Mouse (Mus musculus) heart, postnatal 14 days (tissue): ENCODE data around the gene Ggnbp2. TPM values are rescaled to one million over a fixed set of nuclear protein-coding genes. Genes with fewer than 3 reads are reported as not detected.

ENCODE experiments used
- DNase-seq, 2 experiments: peaks; one replicate each; pipeline ENCODE4 v3.0.0; 2021 to 2022
- intact Hi-C: fragments of 180-260 bp; cut with DNase I; formaldehyde crosslinking; loops from one replicate; pipeline ENCODE4 v1.15.1; 2025
- total RNA-seq, 2 experiments: library from RNA; stranded (reverse); gene quantifications; 2 replicates each; pipeline ENCODE4 v1.2.3; 2021

Ggnbp2 gene
- total RNA-seq, 2 experiments from 2014 or later = 49.6 to 55.7 TPM

DNA sequence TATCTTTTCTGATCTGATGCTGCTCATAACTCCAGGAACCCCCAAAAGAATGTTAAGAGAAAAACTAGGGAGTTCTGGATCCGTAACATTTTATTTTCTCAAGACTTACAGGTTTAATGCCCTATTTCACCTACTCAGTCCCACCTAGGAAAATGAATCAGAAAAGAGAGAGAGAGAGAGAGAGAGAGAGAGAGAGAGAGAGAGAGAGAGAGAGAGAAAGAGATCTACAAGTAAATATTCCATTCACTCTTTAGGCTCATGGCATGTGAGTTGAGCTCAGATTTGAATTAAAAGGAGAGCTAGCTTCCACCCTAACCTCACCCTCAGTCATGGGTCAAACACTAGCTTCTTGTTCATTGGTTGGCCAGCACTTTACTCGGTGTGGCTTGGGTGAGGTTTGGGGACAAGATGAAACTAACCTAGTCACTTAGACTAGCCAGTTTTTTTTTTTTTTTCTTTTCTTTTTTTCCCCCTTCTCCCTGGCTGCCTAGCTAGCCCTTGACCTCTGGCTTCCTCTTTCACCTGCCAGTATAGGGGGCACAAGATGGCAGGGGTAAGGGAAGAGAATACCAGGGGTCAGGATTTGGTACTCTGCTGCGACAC is 42.6 kb downstream of the Ggnbp2 start:
- DNase-seq = no peak
- intact Hi-C loops = no loop called here

DNA sequence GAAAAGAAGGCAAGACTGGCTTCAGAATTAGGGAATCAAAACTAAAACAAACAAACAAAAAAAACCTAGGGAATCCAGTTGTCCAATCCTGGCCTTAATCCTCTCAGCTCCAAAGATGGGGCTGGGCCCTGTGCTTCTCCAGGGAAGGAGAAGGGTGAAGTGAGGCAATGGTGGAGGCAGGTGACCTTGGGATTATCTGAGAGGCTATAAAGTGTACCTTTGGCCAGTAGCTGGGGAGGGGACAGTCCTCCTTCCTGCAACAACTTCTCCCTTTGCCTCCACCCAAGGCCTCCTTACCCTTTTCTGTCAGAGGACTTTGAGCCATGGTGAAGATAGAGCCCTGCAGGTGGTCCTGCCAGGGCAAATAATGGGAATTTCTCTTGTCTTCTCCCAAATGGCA is 43.1 kb downstream of the Ggnbp2 start:
- intact Hi-C loops = no loop called here
- DNase-seq = no peak

DNA sequence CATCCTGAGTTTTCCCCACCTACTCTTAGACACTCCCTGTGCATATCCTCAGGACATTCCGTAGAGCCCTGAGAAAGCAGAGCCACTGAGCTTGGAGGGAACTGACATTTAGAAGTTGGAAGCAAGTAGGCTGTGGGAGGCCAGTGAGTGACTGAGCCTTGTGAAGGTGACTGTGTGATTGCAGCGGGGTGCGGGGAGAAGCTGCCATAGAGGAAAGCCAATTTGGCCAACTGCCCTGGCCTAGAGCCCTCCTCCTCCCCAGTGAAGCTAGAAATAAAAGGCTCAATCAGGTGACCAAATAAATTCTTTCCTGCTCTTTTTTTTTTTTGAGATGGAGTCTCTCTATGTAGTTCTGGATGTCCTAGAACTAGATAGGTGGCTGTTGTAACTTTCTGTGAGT is 44.4 kb downstream of the Ggnbp2 start:
- peak; percentile 78 to 85 for DNase-seq
- intact Hi-C loops = no loop called here

DNA sequence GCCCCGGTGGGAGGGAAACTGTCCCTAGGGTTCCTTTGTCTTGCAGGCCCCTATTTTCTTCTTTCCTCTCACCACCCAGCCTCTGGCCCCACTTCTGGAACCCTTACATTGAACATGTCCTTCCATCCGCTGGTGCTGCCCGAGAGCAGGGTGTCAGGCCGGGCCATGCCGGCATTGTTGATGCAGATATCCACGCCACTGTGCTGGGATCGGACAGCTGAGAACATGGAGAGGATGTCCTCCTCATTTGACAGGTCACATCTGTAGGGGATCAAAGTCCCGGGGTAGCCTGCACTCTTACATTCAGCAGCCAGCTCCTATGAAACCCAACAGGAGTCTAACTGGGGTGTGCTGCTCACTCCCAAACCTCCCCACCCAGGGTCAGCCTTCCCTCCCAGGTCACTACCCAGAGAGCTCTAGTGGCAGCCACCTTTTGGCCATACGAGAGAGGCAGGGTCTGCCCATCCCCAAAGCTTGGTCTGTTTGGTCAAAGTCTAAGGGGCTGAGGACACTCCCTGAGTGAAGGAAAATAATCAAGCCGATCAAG is 45.3 kb downstream of the Ggnbp2 start:
- DNase-seq = no peak
- intact Hi-C loops = no loop called here

DNA sequence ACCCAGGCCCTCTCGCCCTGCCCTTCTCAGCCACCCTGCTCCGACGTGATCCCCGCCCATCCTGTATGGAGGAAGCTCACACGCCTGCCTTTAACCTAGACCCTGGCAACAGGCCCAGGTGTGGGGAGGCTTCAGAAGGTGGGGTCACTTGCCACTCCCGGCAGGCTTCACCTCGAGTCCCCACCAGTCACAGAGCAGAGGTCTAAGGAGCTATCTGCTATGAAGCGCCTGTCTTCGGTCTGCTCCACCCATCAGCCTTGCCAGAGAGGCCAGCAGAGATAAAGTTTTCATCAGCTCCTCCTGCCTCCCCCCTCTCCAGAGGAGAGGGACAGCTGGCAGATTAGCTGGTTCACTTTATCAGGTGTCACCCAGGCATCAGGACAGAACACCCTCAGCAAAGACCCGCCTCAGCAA is 47.1 kb downstream of the Ggnbp2 start:
- intact Hi-C loops = loop anchor here (5.0 kb wide), 1 partner anchor 311 kb away; the partner anchor contains the start of gene Aatf
- peak; percentile 58 for DNase-seq

DNA sequence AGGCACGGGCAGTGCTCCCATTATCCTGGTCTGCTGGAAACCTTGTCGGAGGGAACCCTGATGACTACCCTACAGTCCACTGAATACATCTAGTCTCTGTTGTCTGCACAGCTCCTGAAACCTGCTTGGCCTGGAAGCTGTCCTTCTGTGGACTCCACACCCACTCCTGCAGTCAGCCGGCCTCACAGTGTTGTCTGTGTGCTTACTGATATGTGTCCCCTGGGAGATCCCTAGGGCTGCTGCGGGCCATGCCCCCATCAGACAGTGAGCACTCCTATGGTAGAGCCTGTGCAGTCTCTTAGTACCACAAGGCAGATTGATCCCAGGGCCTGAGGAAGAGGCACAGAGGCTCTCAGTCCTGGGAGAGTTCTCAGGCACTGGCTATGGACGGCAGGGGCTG is 48.1 kb downstream of the Ggnbp2 start:
- intact Hi-C loops = loop anchor here (5.0 kb wide), 1 partner anchor 310 kb away; the partner anchor contains the start of gene Aatf
- DNase-seq = no peak

DNA sequence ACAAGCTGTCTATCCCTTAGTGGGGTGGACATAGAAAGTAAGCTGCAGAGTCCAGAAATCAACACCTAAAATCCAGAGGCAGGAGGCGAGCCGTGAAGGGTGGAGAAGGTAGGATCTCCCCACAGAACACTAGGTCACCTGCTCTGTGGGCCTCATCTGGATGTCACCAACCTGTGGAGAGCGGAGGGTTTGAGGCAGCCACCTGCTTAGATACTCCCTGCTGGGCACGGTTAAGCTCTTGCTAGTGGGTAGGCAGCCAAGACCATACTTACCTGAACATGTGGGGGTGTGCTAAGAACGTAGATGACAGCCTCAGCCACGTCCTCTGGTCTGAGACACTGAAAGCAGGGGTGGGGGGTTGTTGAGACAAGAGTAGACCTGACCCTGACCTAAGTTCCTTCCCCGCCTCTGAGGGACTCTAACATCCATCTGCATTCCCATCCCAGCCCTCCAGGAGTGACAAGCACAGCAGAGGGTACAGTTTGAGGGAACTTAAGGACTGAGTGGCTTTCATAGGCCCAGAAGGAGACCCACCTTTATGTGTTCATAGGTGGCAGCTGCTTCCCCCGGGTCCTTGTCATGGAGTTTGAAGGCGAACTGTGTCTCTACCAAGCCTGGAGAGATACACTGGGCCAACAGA is 49.4 kb downstream of the Ggnbp2 start:
- DNase-seq = no peak

DNA sequence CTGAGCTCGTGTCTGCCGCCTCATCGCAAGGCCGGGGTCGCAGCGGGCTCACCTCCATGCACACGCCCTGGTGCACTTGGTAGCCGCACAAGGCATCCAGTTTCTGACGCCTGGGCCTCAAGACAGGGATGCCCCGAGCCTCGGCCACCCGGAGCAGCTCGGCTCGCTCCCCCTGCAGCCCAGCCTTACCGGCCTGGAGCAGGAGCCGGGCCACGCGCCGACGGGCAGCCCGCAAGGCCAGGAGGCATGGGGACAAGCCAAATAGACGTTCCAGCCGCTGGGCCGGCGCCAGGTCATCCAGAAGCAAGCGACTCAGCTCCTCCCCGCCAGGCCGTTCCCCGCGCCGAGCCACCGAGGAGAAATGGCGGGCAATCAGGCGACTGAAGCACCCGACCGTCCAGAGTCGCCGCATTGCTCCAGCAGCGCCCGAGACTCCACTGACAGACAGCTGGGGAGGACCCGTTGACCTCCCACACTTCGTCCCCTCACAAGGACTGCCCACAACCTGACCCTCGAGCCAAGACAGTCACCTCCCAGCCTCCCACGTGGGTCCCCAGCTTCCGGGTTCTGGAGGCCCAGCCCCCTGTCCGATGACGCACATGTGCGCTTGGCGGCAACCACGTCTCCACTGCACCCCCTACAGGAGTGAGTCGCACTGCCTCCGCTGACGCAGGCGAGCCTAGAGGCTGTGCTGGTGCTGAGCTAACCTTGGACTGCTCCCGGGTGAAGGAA is 51.5 kb downstream of the Ggnbp2 start, which contains the start of gene Mrm1:
Gene Mrm1, minus strand, starts transcription at position 555 of the 732 bp plus-strand sequence.
- intact Hi-C loops = loop anchor here (5.0 kb wide), 1 partner anchor 392 kb away; no protein-coding TSS in a partner anchor
- peak; percentile 94 to 97 for DNase-seq

More for the DNA sequence above, 49.4 kb downstream of the Ggnbp2 start:
- intact Hi-C loops = loop anchor here (5.0 kb wide), 1 partner anchor 309 kb away; the partner anchor contains the start of gene Aatf

DNA sequence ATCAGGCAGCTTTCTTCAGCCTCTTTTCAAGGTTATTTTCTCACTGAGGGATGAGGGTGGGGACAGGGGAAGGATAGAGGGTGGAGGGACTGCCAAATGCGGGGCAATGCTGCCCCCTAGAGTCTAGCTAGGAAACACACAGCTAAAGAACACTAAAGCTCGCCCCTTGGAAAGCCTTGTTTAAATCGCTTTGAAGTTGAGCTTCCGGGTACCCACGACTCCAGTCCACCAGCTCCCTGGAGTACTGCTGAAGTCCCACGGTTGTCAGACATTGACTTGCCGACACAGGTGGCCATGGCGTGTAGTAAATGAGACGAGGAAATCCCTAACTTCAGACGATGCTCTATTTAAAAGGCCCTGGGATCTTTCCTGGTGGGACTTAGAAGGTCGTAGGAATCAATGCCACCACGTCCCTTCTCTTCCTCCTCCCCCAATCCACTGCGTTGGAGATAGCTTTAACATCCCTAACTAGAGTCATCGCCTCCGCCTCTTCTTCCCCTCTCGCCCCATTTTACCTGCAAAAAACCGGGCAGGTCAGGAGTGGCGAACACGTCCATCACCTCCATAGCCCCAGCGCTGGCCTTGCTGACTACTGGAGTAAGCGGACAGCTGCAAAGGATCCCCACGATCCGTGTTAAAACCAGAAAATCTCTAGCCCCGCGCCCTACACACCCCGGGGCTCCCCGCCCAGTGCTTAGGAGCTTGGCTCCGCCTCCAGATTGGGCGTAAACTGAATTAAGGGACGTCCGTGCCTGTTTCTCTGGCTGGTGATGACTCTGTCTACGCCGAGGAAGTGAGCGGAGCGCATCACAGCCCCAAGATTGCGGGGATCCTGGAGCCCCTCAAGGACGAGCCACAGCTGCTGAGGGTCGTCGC is 52.3 kb downstream of the Ggnbp2 start:
- intact Hi-C loops = loop anchor here (5.0 kb wide), 1 partner anchor 391 kb away; no protein-coding TSS in a partner anchor
- peak; percentile 79 to 84 for DNase-seq

DNA sequence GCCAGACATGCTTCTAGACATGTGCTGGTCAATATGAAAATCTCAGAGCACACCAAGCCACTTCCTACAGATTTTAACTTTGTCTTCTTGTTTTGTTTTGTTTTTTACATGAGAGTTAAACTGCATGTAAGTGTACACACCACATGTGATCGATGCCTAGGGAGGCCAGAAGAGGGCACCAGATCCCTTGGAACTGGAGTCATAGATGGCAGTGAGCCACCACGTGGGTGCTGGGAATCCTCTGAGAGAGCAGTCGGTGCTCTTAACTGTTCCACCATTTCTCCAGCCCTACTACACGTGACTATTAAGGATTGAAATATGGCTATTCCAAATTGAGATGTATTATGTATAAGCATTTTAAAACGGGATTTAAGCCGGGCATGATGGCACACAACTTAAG is 53.3 kb downstream of the Ggnbp2 start:
- intact Hi-C loops = loop anchor here (5.0 kb wide), 1 partner anchor 390 kb away; no protein-coding TSS in a partner anchor

DNA sequence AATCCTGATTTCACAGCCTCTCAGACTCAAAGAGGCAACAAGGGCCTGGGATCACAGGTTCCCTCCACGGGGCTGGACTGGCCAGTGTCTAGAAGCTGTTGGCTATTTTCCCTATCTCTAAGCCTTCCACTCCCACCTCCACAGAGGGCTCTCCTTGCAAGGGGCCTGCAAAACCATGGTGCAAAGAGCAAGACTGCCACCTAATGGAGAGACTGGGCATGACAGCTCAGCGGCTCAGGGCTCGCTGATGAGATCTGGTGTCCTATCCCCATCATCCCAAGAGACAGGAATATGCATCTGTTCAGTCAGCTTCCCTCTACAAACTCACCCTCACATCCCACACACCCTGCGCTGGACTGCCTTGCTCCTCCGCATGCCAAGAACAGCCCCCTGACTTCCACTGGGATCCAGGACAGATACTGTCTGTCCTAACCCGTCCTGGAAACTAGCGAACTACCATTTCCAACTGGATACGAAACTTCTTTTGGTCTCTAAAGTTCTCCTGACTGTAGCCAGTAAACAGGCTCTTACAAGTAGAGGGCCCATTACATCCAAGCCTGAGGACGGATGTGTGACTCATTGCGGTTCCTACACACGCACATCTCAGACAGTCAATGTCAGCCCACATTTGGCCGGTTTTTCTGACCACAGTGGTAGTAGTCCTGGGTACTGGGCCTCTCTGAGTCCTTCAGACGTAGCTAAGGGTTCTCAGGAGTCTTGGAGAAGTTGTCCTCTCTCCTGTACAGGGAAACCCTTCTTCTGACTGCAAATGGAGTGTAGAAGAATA is 56.7 kb downstream of the Ggnbp2 start:
- DNase-seq = peak; percentile 71 to 82
- intact Hi-C loops = loop anchor here (5.0 kb wide), 1 partner anchor 552 kb away; no protein-coding TSS in a partner anchor

More for the DNA sequence above, 53.3 kb downstream of the Ggnbp2 start:
- DNase-seq = no peak

DNA sequence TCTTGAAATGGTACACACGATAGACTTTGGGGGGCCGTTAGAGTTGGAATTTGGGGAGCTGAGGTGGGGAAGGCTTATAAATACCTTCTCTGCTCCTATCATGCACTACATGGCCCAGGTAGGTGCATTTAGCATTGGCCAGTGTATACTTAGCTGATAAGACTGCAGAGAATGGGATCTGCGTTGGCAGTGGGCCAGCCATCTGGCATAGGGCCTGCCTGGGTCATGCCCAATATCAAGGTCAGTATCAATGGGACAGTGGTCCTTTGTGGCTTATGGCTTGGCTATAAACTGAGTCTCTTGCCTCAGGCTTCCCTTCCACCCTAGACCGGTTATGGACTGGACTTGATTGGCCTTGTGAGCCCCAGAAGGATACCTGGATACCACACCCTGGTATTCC is 66.2 kb downstream of the Ggnbp2 start:
- DNase-seq = no peak
- intact Hi-C loops = no loop called here

DNA sequence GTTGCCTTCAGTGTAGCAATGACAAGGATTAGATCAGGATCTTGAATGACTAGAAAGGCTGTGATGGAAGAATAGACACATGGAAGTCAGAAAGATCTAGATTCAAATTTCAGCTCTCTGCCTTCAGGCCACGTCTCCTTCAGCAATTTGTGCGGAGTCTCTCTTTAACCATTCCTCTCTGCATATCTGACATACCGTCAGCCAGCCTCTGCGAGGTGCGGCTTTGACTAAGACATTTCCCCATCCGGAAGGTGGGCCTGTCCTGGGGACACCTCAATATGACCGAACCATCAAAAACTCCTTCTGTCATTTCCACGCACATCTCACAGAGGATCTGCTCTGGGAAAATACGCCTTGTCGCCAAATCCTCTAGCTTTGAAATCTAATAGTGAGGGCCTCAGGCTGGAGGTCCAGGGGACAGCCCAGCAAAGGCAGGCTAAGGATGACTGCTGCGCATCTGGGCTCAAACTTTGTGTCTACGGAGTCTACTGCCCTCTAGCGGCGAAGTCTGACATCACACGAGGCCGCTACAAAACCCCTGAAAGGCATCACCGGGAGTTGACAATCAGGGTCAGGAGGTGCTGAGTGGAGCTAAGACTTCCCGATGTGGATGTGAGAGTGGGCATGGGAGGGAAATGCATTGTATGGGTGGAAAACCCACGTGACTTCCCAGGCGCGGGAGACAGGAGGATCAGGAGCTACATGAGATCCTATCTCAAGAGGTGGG is 72.8 kb downstream of the Ggnbp2 start:
- intact Hi-C loops = loop anchor here (5.0 to 10.0 kb wide), 2 partner anchors 283 to 535 kb away; partner anchors contain the start of gene Aatf
- peak; percentile 76 to 84 for DNase-seq

DNA sequence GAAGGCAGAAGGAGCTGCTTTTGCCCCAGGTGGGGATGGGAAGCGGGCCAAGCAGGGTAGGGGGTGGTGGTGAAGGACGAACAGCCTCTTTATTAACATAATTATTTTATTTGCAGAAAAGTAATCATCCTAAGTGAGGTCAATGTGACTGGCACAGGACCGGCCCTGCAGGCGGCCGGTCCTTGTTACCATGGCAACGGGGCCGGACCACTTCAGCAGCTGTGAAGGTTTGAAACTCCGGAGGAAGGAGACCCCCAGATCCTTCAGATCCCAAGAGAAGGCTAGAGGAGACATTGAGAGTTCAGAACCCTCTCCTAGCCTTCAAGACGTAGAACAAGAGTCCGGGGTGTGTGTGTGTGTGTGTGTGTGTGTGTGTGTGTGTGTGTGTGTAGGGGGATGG is 73.6 kb downstream of the Ggnbp2 start:
- intact Hi-C loops = loop anchor here (5.0 to 10.0 kb wide), 2 partner anchors 282 to 535 kb away; partner anchors contain the start of gene Aatf
- DNase-seq = no peak

DNA sequence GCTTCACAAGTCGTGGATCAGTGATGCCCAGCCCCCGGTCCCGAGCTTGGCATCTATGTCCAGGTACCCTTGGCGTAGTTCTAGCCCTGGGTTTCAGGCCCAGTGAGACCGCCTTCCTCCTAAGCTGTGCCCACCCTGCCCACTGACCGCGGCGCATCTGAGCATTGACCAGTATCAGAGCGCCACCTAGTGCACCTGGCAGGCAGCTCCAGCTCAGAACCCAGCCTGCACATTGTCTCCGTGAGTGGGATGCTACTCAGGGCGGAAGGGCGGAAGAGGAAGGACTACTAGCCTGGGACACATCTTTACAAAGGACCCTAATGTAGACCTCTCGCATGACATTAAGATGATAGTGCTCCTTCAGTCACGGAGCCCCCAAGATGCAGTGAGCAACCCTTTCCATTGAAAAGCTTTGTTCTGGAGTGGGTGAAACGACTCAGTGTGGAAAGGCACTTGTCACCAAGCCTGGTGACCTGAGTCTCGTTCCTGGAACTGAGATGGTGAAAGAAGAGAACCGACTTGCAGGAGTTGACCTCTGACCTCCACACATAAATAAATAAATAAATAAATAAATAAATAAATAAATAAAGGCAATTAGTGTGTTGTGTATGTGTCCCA is 76.0 kb downstream of the Ggnbp2 start:
- intact Hi-C loops = loop anchor here (1.0 to 10.0 kb wide), 3 partner anchors 280 to 532 kb away; partner anchors contain the start of gene Aatf
- peak; percentile 66 to 78 for DNase-seq

DNA sequence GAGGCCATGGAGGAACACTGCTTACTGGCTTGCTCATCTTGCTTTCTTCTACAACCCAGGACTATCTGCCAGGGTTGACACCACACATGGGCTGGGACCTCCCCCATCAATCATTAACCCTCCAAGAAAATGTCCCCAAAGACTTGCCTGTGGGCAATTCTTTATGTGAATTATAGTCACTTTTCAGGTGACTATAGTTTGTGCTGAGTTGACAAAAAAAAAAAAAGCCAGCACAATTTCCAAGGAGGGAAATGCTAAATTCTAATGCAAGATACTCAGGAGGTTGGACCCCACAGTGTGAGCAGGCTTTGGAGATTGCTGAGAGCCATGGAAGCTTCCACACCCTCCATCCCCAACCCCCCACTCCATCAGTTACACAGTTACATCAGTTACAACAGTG is 77.1 kb downstream of the Ggnbp2 start:
- intact Hi-C loops = loop anchor here (10.0 kb wide), 1 partner anchor 279 kb away; the partner anchor contains the start of gene Aatf
- DNase-seq = no peak

DNA sequence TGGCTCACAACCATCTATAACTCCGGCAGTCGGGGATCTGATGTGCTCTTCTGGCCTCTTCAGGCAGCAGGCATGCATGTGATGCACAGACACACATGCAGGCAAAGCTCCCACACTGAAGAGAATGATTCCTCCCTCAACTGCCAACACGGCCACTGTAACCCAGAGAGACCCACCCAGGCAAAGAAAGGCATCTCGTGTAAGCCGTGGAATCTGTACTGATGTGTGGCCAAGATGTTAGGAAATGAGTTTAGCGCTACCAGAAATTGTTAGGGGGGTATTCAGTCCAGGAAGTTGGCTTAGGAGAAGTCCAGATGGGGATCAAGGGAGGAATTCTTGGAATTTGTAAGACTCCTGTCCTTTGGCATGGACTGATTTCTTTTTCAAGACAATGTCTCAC is 80.2 kb downstream of the Ggnbp2 start:
- DNase-seq = no peak
- intact Hi-C loops = loop anchor here (10.0 kb wide), 1 partner anchor 276 kb away; the partner anchor contains the start of gene Aatf
